Mouse (Mus musculus) spleen, embryonic (tissue): ENCODE data around the gene Hip1.

Experiments
- CTCF ChIA-PET: fragments of 350-600 bp; sonication (Branson Sonifier 250); formaldehyde crosslinking; loops from one replicate; lab custom pipeline; 2022; lab: Charles Lee

Gene Hip1

GRCm38 (mm10) chr5:135533431-135533830, 11.5 kb downstream of the Hip1 start:
- CTCF ChIA-PET: no interaction called here

DNA sequence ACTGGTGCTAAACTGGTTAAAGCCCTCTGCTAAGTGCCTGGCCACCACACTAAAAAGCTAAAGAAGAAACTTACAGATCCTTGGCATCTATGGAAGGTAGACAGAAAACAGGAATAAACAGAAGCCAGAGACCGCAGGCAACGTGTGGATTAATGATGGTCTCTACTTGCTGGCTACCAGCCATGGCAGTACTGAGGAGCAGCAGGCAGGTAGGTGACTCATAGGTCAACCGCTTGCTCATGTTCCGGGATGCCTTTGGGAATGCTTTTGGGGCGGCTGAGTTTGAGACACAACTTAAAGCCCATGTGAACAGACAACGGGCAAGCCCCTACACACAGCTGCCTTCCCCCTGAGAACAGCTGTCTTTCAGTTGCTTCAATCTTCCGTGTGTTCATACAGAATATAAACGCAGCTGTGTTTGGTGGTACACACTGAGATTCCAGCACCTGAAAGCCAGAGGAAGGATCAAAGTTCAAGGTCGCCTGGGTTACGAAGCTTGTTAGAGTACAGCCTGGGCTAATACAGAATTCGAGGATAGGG, 13.5 kb downstream of the Hip1 start:
- CTCF ChIA-PET: interaction anchor here (0.6 kb wide), 1 partner anchor 67 kb away, joined by 3 read pairs; no protein-coding TSS in a partner anchor

- CTCF ChIA-PET: interaction anchor here (0.7 kb wide), 1 partner anchor 131 kb away, joined by 5 read pairs; no protein-coding TSS in a partner anchor
Measured at GRCm38 (mm10) chr5:135529964-135530363, 15.0 kb downstream of the Hip1 start.

DNA sequence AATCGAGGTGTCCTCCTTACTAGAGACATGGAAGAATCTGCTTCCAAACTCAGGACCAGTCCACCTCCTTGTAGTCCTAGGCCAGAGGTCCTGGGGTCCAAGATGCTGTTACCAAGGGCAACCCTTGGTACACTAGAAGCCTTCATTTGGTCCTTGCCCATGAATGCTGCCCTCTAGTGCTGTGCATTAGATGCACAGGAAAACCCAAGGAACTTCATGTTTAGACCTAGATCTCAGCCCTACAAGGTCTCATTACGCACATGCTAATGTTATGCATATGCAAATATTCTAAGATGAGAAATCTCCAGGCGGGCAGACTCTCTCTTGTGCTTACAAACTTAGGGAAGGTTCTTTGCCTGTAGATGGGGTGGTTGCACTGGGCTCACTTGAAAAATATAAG, 15.6 kb downstream of the Hip1 start:
- CTCF ChIA-PET: no interaction called here

DNA sequence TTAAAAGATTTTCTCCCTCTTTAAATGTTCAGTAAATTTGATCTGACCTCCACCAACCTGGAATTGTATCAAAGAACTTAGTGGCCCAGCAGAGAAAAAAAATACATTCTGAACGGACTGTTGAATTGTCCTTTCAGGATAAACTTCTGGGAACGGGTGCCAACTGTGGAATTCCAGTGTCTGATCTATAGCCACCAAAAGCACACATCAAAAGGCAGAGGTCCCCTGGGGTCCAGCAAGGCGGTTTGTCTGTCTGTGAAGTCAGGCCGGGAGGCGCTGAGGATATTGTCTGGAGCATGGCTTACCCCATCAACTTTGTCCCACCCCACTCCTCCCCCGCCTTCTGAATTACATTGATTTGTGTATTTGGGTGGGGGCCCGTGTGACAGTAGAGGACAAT, 16.9 kb downstream of the Hip1 start:
- CTCF ChIA-PET: no interaction called here

DNA sequence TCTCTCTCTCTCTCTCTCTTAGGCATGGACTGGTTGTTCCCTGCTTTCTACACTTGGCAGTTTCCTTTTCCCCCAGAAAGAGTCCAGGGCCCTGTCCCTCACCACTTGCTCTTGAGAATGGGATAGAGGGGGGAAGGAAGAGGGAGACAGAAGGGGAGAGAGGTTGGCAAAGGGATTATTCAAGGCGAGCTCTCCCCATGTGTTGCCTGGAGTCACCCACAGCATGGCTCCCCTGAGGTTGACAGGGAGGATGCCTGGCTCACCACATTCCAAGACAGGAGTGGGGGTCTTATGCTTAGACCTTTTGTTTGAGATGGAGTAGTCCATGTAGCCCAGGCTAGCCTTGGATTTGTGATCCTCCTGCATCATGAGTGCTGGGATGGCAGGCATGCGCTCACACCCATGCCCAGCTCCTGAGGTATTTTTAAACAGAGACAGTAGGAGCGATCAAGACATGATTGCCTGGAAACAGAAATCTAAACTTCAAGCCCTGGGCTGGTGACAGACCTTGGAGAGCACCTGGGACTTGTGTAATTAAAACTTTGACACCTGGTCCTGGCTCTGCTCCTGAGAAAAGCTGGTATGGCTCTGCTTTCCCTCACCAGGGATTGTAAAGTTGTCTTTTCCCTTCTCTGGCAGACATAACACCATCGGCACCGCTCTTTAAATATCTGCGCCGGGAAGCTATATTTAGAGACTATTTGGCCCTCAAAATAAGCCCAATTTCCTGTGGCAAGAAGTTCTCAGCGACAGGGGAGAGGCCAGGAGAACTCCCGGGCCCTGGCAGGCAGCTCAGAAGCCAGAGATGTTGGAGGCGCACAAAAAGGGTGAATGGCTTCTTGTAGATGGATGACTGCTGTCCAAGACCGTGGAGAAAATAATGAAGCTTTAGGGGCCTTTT, 20.0 kb downstream of the Hip1 start:
- CTCF ChIA-PET: interaction anchor here (0.6 kb wide), 1 partner anchor 24 kb away, joined by 3 read pairs; no protein-coding TSS in a partner anchor

- CTCF ChIA-PET: no interaction called here
Measured at GRCm38 (mm10) chr5:135524087-135524486, 20.8 kb downstream of the Hip1 start.

DNA sequence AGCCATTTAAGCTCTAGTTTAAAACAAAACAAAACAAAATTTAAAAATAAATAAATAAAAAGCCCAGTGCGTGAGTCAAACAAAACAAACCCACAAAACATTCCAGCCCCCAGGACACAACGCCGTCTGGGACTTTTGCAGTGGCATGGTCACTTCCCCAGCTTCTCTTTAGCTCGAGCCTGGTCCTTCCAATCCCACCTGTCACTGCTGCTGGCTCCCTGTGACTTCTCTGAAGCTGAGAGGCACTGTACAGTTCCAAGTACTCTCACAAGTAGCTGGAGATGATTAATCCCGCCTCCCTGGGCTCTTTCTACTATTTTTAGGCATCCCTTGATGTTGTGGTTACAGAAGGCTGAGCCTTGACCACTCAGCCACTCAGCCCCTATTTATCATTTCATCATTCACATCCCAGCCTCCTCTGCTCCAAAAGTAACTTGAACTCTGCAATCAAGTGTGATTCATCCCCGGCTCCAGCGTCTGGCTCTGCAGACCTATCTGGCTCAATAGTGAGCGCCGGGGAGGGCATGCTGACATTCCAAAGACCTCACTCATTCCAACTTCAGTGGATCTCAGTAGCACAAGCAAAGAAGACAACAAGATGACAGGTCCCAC, 22.7 kb downstream of the Hip1 start:
- CTCF ChIA-PET: no interaction called here

- CTCF ChIA-PET: no interaction called here
Measured at GRCm38 (mm10) chr5:135517348-135517883, 27.5 kb downstream of the Hip1 start.

- CTCF ChIA-PET: interaction anchor here (0.9 kb wide), 1 partner anchor 22 kb away, joined by 3 read pairs; no protein-coding TSS in a partner anchor
Measured at GRCm38 (mm10) chr5:135513131-135513530, 31.8 kb downstream of the Hip1 start.

DNA sequence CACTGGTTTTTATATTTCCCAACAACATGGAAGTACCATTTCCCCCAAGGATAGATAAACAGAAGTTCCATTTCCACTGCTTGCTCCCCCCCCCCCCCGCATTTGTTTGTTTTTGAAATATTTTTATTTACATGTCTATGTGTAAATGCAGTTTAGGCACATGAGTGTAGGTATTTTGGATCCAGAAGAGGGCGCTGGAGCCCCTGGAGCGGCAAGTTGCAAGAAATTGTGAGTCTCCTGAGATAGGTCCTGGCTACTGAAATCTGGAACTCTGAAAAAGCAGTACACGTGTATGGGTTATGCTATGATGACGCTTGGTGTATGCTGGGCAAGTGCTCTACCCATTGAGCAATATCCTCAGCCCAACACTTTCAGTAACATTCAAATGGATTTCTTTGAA, 33.8 kb downstream of the Hip1 start:
- CTCF ChIA-PET: no interaction called here

GRCm38 (mm10) chr5:135508284-135508683, 36.6 kb downstream of the Hip1 start:
- CTCF ChIA-PET: no interaction called here

DNA sequence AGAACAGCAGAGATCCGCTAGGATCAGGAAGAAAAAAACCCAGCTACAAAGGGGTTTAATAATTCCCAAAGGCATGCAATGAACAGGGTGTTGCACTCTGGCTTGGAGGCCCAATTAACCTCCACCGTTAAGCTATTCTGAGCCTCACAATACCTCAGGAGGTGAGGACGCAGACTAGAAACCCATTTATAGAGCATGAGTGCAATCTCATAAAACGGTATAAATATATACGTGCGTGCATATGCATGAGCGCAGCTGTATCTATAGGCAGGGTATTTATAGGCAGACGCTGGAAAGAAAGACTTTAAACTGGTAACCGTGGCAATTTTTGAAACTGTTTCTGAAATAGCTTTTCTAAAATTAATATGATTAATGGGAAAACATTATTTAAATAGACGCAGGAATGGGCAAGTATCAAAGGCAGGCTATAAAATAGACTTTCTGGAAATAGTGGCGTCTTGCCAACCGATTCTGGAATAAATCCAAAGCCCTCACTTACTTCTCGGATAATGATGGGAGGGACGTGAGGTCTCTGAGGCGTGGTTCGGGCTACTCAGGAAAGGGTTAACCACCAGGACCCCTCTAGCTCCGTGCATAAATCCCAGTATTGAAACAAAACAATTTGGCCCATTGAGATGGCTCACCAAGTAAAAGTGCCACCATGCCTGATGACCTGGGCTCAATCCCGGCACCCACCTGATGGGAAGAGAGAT, 37.2 kb downstream of the Hip1 start:
- CTCF ChIA-PET: no interaction called here

GRCm38 (mm10) chr5:135505442-135505841, 39.5 kb downstream of the Hip1 start:
- CTCF ChIA-PET: interaction anchor here (0.6 kb wide), 1 partner anchor 166 kb away, joined by 8 read pairs; no protein-coding TSS in a partner anchor

DNA sequence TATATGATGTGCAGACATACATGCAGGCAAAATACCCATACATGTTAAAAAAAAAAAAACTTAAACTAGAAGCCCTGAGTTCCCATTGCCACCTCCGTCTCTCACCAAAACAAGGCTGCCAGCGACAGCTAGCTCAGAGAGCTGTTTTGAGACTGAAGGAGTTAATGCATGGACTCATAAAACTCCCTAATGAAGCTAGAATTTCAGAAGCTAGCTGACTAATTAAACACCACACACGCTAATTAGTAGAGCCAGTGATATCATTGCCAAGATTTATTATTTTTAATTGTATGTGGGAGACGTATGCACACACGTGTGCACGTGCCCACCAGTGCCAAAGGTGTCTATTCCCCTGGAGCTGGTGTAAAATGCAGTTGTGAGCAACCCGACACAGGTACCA, 42.0 kb downstream of the Hip1 start:
- CTCF ChIA-PET: interaction anchor here (0.5 kb wide), 1 partner anchor 20 kb away, joined by 5 read pairs; no protein-coding TSS in a partner anchor

DNA sequence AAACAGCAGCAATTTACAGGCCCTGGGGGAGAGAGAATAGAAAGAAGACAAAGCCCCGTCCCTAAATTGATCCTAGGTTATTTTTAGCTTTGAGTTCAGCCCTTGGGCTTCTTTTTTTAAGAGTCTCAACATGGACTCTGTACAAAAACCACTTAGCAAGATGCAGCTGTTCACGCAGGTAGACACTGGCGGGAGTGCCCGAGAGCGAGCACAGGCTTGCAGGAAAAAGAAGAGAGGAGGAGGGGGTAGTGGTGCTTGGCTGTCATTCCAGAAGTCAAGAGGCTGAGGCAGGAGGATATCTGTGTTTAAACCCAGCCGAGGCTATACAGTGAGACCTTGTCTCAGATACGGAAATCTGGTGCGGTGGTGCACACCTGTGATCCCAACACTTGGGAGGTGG, 42.9 kb downstream of the Hip1 start:
- CTCF ChIA-PET: interaction anchor here (0.6 to 0.8 kb wide), 2 partner anchors 13 to 440 kb away, joined by 4 to 5 read pairs; no protein-coding TSS in a partner anchor

DNA sequence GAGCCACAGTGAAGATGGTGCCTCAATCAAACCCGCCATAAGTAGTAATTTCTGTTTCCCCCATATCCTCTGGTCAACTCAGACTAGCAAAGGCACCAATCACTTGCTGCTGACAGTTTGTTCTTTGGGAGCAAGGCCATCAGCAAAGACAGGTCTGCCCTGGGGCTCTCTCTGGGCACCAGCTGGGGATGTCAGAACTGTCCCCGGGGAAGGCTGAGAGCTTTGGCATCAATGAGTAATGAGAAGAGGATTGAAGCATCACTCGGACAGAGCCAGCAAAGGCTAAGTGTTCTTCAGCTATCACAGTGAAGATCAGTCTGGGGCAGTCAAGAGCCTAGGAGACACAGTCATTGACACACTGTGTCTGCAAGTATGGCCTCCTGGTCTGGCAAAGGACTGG, 46.0 kb downstream of the Hip1 start:
- CTCF ChIA-PET: no interaction called here

DNA sequence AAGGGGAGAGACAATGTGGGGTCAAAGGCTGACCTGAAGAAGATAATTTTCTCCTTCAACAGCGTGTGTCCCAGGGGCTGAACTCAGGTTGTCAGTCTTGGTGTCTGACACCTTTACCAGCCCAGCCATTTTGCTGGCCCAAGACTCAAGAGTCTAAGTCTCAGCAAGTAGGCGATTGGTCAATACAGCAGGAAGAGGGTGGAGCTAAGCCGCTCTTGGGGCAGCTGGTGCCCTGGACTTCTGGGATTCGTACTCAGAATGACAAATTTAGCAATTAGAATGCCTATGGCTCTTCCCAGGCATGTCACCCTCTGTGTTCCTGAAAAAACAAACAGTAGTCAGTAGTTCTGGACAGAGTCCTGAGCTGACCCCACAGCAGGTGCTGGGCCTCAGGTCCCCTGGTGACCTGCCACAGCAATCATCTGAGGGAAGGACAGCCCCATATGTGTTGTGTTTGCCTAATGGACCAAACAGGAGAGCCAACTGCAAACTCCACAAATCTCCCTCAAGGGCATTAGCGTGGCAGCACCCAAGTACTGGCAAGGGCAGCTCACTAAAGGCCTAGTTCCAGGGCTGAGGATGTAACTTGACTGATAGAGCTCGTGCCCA, 47.5 kb downstream of the Hip1 start:
- CTCF ChIA-PET: no interaction called here

DNA sequence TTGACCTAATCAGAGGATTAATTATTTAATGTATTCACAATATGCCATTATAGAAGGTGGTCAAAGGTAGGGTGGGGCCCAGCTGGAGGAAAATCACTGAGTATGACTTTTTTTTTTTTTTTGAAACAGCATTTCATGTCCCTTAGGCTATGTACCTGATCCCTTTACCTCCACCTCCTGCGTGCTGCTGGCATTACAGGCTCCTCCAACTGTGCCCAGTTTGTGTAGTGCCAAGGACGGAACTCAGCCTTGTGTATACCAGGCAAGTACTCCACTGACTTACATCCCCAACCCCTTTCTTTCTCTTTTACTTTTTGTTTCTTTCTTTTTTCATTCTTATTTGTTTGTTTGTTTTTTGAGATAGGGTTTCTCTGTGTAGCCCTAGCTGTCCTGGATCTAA, 48.4 kb downstream of the Hip1 start:
- CTCF ChIA-PET: no interaction called here

DNA sequence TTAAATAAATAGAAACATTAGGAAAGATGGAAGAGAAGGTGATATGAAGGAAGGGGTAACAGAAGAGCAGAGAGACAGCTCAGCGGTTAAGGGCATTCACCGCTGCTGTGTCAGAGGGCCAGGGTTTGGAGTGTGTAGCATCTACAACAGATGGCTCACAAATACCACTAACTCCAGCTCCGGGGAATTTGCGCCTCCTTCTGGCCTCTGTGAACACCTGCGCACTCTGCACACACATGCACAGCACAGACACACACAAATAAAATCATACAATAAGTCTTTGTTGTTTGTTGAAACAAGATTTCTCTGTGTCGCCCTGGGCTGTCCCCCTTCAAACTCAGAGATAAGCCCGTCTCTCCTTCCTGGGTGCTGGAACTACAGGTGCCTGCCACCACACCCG, 49.4 kb downstream of the Hip1 start:
- CTCF ChIA-PET: no interaction called here
